Mouse (Mus musculus) cerebellum, postnatal 36 days (tissue): Measurements from ENCODE around the gene Pdp2.
"Not testable (repeated sequence)": the region's sequence is repeated elsewhere in the genome, so short reads cannot be mapped to it uniquely, and the experiment has no call there.

Experiments
- DNase-seq, 2 experiments: peaks; one replicate each; pipeline ENCODE4 v3.0.0; 2021 to 2022; ENCODE audit warnings: mixed read lengths in 2 of 2

Gene Pdp2

DNA sequence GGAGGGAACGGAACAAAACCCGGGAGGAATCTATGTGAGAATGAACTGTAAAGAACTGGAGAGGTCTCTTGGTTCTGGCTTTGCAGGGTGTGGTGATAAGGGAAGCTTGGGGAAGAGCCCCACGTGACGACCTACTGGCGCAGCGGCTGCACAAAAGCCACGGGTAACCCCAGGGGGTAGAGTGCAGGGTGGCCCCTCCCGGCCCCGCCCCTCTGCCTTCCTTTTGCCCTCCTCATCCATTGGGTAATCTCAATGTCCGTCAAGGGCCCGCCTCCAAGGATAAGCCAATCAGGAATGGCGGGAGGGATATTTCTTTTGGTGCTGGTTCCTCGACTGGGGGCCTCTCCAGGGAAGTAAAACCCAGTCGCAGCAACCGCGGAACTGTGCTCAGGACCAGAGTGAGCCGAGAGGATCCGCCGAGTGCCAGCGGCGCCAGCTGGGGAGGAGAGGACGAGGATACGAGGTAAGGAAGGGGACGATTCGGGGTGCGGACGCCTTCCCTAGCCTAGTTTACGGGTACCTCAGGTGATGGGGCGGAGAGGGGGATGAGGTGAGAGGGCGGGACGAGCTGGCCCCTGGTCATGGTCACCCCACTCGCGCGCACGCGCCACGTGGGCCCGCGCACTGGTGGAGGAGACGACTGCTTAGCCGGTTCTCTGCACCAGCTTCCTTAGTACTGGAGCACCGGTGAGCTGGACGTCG, at the start of gene Pdp2:
Gene Pdp2, plus strand, starts transcription at position 319 of the 702 bp plus-strand sequence.
- peak; percentile 90 to 93 for DNase-seq

DNA sequence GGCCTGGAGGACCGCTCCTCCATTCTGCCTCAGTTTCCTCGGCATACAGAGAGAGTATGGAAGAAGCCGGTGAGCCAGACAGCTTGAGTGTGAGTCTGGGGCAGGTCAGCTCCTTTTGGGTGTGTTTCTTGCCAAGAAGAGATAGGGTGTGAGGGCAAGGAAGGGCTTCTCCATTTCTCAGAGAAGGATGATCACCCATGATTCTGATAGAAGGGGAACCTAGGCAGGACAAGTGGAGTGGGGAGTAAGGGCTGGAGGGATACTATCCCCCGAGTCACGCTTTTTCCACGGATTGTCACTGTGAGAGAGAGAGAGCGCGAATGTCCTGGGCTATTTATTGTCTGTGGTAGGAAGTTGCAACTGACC, 49.8 kb upstream of the Pdp2 start:
- no peak for DNase-seq

DNA sequence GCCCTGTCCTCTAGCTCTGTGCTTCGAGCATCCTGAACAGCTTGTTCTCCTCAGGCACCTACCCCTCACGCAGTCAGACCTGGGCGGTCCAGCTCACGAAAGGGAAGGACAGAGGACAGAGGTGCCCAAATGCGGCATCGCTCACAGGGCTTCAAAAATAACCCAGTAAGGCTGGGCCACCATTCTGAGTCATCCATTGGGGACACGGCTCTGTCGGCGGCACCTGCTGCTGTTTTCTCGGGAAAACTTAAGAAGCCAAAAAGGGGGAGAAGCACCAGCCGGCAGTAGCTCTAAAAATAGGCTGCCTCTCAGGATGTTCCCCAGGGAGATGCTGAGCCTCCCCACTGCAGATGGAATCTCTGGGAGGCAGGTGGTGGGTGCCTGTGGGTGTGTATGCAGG, 49.1 kb upstream of the Pdp2 start:
- DNase-seq = peak; percentile 38 to 52

DNA sequence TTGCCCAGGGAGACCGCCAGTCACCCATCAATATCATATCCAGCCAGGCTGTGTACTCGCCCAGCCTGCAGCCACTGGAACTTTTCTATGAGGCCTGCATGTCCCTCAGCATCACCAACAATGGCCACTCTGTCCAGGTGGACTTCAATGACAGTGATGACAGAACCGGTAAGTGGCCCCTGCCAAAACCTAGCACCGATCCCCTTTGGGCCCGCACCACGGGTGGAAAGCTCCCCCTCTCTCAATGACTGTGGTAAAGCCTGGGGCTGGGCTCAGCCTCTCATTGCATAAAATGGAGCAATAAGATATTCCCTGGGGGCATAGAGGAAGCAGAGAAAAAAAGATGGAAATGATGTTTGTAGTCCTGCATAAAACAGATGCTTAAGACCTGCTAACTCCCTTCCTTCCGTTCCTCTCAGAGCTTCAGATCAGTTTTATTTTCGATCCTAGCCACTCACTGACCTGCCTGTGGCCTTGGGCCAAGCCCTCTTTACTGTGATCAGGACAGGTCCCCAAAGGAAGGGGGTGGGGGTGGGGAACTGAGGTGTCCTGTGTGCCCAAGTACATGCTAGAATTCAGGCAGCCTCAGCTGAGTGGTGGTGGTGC, 47.7 kb upstream of the Pdp2 start:
- DNase-seq = no peak

DNA sequence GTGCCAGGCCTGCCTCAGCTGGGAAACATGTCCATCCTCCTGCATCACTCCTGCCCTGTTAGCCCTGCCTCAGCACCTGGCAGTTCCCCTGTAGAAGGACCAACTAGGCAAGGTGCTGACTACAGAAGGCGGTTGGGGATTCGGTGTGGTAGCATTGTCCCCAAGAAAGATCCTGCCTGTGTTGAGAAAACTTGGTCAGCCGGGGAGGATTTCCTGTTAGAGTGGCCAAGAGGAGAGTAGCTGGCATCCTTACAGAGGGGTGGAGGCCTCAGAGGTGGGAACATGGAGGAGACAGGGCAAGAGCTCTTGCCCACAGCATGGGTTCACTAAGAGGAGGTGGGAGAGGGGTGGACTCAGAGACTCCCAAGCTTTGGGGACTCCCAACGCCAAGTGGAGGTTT, 36.1 kb upstream of the Pdp2 start:
- DNase-seq = no peak

DNA sequence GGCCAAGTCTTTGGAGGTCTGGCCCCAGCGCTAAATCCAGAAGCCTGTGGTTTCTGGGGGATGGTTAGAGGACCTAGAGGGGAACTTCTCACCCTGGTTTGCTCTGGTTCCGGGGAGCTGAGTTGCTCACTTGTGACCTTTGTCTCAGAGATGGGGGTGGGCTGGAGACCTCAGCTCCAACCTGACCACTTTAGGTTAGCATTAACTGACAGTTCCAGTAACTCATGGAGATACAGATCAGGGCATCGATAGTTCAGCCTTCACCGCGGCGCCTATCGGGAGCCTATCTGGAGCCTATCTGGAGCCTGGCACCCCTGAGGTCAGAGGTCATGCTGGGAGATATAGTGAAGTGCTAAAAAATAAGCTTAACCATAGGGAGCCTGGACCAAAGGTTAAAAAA, 34.0 kb upstream of the Pdp2 start:
- no peak for DNase-seq

DNA sequence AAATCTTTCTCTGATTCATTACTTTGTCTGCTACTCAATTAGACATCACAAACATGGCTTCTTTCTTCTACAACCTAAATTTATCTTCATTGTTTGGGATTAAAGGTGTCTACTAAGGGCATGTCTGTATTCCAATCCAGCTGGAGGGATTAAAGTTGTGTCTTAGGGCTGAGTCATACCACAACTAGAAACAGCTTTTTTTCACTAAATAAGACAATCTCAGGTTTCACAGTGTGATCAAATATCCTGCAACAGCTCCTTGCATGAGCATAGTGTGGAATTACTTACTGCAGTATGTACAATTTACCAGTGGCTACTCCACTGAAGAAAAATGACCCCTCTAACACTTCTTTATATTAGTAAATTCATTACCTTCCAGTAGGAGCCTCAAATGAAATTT, 30.5 kb upstream of the Pdp2 start:
- DNase-seq = no peak

DNA sequence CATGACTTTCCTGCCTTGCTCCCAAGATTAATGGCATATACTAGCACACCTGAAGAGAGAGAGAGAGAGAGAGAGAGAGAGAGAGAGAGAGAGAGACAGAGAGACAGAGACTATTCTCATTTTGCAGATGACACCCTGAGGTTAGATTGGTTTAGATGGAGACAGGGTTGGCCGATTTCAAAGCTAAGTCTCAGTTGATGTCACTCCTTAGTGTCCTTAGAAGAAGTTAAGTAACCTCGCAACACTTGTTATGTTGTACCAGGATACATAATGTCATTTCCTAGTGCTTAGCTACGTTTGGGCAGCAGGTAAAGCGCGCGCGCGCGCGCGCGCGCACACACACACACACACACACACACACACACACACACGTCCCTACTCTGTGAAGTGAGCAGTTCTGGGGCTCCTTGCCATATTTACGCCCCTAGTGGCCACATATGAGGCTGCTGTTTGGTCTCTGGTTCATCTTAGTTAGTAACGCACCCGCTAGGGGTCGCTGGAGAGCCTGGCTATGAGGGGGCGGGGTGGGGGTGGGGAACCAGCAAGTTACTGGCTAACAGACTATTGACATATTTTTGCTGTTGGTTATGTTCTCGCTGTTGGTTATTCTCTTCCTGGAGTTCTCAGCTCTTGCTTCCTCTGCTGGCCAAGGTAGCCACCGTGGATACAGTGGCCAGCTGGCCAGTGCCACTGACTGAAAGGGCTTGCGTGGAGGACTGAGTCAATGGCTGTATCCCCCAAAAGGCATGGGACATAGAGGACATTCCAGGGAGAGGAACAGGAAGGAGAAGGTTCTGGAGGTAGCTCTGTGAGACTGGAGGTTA, 26.4 kb upstream of the Pdp2 start:
- peak; percentile 90 for DNase-seq

DNA sequence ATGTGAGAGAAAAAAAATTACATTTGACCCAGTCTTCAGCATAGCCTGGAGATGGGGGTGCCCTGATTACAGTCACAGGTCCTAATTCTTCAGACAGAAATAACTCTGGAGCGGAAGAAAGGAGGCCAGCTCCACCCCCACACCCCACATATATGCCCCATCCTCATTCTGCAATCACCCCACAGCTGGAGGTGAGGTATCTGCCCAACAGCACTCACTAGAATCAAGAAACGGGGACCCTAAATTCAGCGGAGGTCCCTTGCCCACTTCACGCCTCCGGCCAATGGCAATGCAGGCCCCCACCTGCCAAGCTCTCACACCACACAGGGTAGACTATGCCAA, 25.8 kb upstream of the Pdp2 start:
- DNase-seq = no peak

DNA sequence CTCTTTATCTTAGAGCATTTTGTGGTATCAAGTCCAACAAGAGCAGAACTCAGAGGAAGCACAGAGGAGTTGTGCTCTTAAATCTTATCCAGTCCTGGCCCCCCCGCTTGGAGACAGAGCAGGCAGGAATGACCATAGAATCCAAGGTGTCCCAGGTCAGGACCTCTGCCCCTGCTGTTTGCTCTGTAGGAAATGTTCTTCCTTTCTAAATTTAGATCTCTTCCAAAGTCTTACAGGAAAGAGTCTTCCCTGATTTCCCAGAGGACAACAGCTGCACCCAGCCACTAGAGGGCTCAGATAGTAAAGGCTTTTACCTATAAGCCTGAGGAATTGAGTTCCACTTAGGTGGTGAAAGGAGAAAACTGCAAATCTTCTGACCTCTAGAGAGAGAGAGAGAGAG, 21.7 kb upstream of the Pdp2 start:
- DNase-seq = no peak

DNA sequence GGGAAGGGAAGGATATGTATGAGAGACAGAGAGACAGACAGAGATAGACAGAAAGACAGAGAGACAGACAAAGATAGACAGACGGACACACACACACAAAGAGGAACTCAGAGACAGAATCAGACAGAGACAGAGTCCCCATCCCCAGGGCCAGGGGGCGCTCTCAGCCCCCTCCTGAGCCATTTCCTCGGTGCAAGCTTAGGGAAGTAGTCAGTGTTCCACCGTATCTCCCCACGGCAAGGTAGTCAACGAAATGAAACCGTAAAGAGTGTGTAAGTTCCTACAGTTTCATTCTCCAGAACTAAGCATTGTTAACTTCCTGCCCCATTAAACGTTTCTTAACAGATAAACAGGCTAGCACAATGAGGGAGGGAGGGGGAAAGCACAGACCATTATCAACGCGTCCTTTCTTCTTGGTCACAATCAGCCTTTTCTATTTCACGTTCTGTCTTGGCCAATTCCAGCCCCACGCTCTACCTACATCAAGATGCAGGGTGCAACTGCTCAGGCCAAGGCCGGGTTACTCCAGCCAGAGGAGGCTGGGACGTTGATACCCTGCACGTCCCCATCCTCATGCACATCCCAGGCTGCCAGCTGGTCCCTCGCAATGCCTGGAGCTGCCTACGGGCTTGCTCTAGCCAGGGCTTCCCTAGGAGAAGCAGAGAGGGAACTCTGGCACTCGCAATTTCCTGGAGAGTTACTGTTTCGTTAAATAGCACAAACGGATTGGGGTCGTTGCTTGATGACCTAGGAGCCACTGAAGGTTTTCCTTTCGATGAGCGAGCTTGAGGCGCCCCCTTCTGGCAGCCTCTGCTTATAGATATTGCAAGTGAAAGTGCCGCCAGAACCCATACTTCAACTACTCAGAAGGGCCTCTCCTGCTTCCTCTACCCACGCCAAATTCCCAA, 20.6 kb upstream of the Pdp2 start:
- peak; percentile 89 to 91 for DNase-seq

DNA sequence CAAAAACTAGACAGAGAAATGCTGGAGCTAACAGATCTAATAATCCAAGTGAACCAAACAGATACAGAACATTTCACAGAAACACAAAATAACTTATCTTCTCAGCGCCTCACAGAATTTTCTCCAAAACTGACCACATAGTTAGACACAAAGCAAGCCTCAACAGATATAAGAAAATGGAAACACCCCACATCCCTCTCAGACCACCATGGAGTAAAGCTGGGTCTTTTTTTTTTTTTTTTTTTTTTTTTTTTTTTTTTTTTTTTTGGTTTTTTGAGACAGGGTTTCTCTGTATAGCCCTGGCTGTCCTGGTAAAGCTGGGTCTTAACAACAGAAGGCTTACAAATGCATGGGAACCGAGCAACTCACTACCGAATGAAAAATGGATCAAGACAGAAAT, 14.4 kb upstream of the Pdp2 start:
- DNase-seq = no peak

DNA sequence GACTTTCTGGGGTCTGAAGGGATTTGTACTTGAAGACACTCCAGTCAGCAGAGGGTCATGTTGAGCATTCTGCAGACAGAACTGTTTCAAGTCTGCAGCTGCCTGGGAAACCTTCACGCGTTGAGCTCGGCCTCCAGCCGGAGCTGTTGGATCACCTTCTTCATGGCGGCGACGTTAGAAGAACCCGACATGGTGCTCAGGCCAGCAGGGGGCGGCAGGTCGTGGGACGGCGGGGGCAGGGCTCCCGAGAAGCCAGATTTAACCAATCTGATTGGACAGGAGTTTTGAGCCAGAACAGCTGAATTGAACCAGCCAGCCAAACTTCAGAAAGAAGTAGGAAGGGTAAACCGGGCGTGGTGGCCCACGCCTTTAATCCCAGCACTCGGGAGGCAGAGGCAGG, 13.6 kb upstream of the Pdp2 start:
- not testable (repeated sequence) for DNase-seq

DNA sequence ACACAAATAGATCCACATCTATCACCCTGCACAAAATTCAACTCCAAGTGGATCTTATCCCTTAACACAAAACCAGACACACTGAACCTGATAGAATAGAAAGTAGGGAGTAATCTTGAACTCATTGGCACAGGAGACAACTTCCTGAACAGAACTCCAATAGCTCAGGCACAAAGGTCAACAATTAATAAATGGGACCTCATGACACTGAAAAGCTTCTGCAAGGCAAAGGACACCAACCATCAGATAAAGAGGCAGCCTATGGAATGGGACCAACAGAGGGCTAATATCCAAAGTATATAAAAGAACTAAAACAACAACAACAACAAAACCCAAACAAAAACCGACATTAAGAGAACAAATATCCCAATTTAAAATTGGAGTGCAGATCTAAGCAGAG, 6.7 kb upstream of the Pdp2 start:
- DNase-seq = no peak

DNA sequence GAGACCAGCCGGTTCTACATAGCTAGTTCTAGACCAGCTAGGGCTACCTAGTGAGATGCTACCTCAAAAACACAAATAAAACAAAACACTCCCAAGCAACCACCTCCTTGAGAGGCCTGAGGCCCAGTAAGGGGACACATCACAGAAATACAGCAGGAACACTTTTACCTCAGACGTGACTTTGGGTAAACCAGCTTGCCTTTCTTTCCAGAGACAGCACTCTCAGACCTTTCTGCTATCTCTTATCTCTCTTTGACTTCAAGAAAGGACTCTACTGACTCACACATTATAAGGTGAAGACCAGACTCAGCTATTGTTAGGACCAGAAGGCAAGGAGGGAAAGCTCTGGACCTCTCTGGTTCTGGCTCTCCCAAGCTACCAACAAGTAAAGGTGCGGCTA, 967 bp upstream of the Pdp2 start:
- DNase-seq = no peak

DNA sequence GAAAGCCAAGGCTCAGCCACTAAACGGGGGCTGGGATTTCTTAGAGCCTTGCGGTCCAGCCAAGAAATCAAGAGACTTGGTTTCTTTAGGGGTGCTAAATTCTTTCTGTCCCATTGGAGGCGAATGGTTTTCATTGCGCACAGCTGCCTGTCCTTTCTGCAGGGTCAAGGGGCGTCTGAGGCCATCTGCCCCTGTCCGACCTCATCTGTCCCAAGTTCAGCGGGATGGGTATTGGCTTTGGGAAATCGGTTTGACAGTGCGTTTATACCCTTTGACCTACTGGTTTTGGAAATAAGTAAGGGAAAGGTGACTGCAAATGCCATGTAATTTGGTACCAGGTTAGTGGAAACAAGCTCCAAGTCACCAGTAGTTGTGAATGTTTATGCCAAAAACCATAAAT, 605 bp downstream of the Pdp2 start:
- no peak for DNase-seq

DNA sequence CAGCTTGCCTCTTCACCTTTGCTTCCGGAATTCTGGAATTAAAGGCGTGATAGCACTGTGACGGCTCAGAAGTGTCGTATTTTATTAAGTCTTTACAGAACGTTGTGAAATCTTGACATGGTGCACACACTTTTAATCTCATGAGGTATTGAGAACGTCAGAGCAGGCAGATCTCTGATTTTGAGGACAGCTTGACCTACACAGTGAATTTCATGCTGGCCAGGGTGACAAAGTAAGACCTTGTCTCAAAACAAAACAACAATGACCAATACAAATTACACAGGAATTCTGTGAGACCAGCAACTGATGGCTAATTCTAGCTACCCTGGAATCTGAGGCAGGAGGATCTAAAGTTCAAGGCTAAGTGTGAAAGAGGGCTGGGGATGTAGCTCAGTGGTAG, 1.3 kb downstream of the Pdp2 start:
- DNase-seq = no peak

DNA sequence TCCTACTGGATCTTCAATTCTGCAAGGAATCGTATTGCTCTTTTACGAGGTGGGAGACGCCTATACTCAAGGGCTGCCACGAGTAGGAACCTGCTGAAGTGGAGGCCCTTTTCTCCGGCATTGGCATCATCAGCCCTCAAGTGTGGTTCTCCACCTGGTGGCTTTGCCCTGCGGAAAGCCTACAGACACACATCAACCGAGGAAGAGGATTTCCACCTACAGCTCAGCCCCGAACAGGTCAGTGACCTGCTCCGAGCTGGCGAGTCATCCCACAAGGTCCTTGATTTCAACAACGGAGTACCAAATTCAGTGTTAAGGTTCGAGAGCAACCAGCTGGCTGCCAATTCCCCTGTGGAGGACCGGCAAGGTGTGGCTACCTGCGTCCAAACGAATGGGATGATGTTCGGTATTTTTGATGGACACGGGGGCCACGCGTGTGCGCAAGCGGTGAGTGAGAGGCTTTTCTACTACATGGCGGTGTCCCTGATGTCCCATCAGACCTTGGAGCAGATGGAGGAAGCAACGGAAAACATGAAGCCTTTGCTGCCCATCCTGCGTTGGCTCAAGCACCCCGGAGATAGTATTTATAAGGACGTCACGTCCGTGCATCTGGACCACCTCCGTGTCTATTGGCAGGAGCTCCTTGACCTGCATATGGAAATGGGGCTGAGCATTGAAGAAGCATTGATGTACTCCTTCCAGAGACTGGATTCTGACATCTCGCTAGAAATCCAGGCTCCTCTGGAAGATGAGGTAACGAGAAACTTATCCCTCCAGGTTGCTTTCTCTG, 2.5 kb downstream of the Pdp2 start:
- no peak for DNase-seq

DNA sequence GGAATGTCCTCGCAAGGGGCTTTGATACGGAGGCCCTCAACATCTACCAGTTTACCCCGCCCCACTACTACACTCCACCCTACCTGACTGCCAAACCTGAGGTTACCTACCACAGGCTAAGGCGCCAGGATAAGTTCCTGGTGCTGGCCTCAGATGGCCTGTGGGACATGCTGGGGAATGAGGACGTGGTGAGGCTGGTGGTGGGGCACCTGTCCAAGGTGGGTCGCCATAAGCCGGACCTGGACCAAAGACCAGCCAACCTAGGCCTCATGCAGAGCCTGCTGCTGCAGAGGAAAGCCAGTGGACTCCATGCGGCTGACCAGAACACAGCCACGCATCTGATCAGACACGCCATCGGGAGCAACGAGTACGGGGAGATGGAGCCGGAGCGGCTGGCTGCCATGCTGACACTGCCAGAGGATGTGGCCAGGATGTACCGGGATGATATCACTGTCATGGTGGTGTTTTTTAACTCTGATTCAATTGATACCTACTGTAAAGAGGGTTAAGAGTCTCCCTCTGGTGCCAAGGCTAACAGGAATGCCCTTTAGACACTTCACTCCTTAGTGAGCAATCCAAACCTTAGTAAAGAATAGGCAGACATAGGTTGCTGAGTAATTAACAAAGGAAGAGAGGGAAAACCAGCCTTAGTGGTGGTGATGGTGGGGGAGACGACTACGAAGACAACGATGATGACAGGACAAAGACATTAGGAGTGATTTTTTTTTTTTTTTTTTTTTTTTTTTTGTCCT, 3.5 kb downstream of the Pdp2 start:
- DNase-seq = no peak

DNA sequence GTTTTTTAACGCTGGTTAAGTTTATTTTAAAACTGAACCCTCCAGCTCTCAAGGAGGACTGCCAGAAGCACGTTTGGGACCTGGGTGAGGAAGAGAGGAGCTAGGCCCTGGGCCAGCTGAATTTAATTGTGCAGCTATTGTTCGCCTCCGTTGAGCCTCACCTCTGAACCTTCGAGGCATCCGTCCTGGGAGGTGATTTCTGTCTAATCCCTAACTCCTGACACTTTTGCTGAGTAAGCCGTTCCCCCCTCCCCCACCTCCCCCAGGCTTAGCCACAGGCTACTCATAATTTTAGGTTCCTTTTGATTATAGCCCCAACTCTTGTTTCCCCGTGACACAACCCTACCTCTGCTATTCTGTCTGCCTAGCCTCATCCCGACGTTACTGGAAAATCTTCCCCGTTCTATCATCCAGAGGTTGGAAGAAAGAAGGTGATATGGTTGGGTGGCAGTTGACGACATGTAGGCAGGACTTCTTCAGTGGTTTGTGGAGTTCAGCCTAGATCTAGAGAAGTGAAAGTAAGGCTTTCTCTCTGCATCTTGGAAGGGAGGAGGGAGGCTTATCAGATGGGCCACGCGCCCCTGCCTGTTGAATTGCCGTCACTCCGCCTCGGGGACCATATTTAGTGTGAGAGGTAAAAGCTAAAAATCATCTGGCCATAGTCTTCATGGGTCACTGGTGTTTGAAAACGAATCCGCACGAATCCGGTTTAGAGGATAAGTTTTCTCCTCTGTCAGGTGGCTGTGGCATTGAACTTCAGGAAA, 4.7 kb downstream of the Pdp2 start:
- no peak for DNase-seq

DNA sequence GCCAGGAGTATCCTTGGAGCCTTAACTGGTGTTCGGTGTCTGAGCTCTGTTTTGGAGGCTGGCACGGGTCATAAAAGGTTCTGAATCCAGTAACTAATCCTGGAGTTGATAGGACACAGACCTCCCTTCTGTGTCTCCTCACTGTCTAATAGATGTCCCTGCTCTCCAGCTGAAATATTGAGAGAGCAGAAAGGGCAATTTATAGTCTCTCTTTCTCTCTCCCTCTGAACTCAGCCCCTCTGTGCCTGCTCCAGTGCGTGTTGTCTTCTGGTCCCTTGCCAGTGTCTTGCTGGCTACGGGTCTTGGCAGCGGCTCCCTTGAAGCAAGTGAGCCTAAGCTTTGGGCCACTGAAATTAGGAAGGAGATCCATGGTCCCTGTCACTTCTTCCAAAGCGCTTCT, 6.4 kb downstream of the Pdp2 start:
- no peak for DNase-seq
